Mouse (Mus musculus) left cerebral cortex, postnatal 36 days (tissue): Measurements from ENCODE around the gene Cers5. TPM values are rescaled to one million over a fixed set of nuclear protein-coding genes. Genes with fewer than 3 reads are reported as not detected.
"Not testable (repeated sequence)": the region's sequence is repeated elsewhere in the genome, so short reads cannot be mapped to it uniquely, and the experiment has no call there.

Source experiments
- DNase-seq, 2 experiments: peaks; one replicate each; pipeline ENCODE4 v3.0.0; 2021 to 2022; ENCODE audit warnings: low spot score in 2 of 2, mixed read lengths in 1 of 2
- intact Hi-C: fragments of 180-260 bp; cut with DNase I; formaldehyde crosslinking; loops from one replicate; pipeline ENCODE4 v1.15.1; 2025
- total RNA-seq, 2 experiments: library from RNA; stranded (reverse); gene quantifications; 2 replicates each; pipeline ENCODE4 v1.2.3; 2021

Gene Cers5
- total RNA-seq, 2 experiments from 2014 or later, result 32.3 to 42.2 TPM

DNA sequence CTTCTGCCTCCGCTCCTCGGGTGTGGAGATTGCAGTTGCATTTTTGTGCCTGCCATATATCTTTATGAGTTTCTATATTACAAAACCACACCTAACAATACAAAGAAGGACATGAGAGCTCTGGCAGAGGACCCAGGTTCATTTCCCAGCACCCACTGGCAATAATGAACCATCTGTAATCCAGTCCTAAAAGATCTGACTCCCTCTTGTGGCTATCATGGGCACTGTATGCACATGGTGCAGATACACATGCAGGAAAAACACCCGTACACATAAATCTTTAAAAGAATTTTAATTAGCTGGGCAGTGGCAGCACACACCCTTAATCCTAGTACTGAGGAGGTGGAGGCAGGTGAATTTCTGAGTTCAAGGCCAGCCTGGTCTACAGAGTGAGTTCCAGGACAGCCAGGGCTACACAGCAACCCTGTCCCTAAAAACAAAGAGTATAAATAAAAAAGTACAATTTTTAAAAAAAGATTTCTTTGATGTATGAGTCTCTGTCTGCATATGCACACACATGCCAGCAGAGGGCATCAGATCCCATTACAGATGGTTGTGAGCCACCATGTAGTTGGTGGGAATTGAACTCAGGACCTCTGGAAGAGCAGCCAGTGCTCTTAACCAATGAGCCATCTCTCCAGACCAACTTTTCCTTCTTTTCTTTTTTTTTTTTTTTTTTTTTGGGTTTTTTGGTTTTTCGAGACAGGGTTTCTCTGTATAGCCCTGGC lies 43.5 kb downstream of the Cers5 start:
- intact Hi-C loops, result loop anchor here (5.0 kb wide), 2 partner anchors 43 to 173 kb away; partner anchors contain the start of gene Cers5
- DNase-seq, result no peak

DNA sequence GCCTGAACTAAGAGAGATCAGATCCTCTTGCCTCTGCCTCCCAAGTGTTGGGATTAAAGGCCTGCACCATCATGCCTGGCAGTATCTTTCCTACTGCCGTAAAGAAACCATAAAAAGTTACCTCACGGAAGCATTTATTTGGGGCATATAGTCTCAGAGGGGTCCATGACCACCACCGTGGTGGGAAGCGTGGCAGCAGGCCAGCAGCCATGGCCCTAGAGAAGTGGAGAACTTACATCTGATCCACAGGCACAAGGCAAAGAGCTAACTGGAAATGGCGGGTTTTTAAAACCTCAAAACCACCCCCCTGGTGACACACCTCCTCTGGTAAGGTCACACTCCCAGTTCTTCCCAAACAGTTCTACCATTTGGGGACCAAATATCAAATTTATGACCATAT lies 44.5 kb downstream of the Cers5 start:
- DNase-seq, result no peak
- intact Hi-C loops, result loop anchor here (5.0 kb wide), 2 partner anchors 44 to 174 kb away; partner anchors contain the start of gene Cers5

DNA sequence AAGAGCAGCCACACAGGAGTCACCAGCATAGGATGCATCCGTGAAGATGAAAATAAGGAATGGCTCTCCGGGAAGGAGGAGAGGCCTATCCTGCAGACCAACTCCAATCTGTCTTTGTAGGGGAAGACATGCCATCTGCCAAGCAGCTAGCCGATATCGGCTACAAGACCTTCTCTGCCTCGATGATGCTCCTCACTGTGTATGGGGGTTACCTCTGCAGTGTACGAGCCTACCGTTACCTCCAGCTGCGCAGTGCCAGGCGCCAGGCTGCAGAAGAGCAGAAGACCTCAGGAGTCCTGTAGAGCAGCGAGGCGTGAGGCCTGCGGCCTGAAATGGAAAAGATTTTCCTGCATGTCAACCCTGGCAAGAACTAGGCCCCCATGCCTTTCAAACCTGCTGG lies 45.2 kb downstream of the Cers5 start:
- intact Hi-C loops, result loop anchor here (5.0 kb wide), 2 partner anchors 45 to 175 kb away; partner anchors contain the start of gene Cers5
- DNase-seq, result no peak

DNA sequence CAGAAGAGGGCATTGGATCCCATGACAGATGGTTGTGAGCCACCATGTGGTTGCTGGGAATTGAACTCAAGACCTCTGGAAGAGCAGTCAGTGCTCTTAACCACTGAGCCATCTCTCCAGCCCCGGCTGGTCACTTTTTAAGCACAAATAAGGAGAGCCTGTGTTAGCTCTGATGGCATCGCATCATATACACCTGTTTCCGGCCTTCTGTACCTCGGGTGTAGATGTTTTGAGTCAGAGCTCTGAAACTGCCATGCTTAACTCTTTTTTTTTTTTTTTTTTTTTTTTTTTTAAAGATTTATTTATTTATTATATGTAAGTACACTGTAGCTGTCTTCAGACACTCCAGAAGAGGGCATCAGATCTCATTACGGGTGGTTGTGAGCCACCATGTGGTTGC lies 45.6 kb downstream of the Cers5 start:
- DNase-seq, result not testable (repeated sequence)
- intact Hi-C loops, result loop anchor here (5.0 kb wide), 2 partner anchors 45 to 175 kb away; partner anchors contain the start of gene Cers5

DNA sequence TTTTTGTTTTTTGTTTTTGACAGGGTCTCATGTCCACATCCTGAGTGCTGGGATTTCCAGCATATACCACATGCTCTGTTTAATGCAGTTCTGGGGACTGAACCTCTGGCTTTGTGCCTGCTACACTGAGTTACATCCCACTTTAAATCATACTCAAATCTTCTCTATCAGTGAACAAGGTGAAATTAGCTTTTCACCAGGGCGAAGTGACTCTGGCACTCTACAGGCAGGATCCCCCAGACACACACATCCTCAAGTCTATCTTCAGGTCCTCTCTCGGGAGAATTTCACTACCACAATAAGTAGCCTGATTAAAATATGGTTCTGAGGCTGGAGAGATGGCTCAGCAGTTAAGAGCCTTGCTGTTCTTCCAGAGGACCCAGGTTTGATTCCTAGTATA lies 46.1 kb downstream of the Cers5 start:
- DNase-seq, result no peak
- intact Hi-C loops, result loop anchor here (5.0 kb wide), 2 partner anchors 46 to 176 kb away; partner anchors contain the start of gene Cers5

DNA sequence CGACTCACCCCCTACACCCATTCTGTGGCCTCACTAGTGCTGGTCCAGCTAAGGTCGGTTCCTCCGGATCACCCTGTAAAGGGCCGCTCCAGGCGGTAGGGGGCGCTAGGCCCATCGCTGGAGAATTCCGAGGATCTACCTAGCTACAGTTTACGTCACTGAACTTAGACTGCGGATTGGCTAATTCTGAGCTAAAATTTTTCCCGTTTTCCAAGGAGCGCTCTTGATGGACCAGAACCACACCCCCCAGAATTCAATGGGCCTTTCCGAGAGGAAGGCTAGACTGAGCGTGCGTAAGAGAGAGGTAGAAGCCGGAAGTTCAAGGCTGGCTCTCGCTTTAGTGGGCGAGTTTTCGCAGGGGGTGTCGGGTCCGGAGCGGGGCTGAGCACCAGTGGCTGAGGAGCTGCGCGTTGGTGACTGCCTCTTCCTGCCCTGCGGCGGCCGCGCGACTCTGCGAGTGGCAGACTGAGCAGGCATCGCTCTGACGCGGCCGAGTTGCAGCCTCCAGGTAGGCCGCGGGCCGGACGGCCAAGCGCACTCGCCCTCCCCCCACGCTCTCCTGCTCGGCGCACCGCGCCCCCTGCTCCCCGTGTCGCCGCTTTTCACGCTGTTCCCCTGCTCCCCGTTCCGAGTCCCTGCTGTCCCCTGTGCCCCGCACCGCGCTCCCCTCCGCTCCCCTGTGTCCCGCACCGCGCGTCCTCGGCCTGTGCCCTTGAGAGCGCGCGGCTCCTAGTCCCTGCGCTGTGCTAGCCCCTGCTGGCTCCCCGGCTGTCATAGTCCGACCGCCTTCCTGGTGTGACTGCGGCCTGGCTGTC lies 47.1 kb downstream of the Cers5 start, which contains the start of gene Cox14:
Cox14 (plus strand) TSS at position 278 of the 815 bp plus-strand sequence.
- intact Hi-C loops, result loop anchor here (5.0 kb wide), 2 partner anchors 47 to 177 kb away; partner anchors contain the start of gene Cers5
- peak; percentile 93 to 95 for DNase-seq

DNA sequence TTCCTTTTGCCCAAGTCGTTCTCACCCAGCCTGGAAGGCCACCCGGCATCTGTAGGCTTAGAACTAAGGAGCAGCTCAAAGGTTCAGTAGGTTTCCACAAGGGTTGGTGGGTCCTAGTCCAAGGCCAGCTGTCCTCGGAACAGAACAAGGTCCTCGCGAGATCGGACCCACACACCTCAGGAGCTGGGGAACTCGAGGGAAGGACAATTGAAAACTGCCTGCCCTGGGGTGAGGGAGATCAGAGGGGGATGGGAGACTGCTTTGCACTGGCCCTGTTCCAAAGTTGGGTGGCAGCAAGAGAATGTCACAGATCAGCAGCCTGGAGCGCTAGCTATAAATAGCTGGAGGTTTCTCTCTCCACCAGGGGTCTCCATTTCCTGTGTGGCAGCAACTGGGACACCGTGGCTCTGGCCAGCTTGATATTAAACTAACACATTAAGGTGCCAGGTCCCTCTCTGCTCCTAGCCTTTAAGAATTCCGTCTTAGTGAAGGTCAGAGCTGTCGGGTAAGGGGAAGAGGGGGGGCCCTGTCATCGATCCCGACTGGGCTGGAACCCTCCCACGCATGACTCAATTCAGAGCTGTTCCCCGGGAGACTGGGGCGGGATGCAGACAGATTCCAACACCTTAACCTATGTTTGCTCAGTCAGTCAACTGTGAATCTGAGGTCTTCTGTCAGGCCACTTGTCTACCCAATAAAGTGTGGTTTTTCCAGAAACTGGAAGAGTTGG lies 48.2 kb downstream of the Cers5 start:
- DNase-seq, result peak; percentile 67 to 73
- intact Hi-C loops, result loop anchor here (5.0 kb wide), 2 partner anchors 48 to 178 kb away; partner anchors contain the start of gene Cers5

DNA sequence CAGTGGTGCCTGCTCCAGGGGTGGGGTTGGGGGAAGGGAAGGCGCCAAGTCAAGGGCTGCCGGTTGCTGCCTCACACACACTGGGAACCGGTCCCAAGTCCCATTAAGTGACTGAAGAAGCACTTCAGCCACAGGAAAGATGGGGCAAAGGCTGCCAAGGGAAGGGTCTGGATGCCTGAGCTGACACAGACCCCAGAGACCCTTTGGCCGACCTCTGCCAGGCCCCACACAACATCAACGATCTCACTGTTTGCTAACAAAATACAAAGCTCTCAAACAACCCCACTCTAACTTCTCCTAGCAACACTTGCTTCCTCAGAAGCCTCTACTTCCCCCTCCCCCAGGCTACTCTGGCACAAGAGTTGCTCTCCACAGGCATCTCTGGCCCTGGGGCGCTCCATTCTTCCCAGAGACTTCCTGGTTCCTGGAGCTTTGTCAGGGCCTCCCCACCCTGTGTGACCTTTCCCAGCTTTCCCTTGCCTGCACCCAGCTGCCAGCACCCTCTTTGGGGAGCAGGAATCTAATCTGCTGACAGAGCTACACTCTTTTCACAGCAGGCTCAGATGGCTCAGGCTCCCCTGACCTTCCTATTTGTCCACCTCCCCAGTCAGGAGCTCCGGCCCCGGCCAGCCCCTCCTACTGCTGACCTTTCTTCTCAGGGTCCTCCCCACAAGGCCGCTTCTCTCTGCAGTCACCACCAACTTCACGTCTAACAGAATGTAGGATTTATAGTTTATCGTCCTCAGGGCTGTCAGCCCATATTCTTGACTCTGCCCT lies 49.0 kb downstream of the Cers5 start:
- peak in 1 of 2 experiments; percentile 50 for DNase-seq
- intact Hi-C loops, result no loop called here

DNA sequence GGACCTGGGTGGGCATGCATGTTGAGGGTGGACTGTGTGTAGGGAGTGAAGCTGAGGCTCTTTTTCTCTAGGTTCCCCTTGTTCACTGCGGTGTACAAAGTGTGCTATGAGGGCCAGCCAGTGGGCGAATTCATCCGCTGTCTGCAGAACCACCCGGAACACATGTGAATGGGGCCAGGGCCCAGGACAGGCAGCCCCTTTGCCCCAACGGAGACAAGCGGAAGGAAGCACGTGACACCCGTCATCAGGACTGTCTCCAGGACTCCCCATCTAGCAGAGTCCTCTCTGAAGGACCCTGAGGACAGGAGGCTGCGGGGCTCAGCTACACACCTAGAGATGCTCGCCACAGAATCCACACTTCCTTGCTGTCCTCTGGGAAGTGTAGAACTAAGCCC lies 49.6 kb downstream of the Cers5 start:
- intact Hi-C loops, result no loop called here
- DNase-seq, result no peak

DNA sequence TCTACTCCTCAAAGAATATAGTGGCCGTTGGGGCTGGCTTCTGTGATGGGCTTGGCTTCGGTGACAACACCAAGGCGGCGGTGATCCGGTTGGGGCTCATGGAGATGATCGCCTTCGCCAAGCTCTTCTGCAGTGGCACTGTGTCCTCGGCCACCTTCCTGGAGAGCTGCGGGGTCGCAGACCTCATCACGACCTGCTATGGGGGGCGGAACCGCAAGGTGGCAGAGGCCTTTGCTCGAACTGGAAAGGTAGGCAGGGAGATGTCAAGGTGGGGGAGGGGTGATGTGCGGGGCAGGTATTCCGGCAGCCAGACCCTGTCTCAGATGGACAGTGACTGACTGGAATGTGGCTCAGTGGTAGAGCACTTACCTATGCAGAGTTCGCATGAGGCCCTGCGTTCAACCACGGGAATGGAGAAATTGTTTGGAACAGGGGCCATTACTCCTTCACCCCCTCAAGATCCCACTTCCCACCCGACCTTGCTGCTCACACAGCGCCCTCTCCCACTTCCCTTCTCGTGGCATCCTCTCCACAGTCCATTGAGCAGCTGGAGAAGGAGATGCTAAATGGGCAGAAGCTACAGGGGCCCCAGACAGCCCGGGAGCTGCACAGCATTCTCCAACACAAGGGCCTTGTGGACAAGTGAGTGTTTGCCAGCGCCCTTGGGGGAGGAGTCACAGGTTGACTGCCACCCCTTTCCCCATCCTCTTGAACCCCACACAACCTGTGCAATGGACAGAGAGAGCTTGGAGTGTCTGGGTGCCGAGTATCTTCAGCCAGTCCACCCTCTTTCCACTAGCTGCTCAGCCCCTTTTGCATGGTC lies 50.6 kb downstream of the Cers5 start:
- DNase-seq, result no peak
- intact Hi-C loops, result no loop called here

DNA sequence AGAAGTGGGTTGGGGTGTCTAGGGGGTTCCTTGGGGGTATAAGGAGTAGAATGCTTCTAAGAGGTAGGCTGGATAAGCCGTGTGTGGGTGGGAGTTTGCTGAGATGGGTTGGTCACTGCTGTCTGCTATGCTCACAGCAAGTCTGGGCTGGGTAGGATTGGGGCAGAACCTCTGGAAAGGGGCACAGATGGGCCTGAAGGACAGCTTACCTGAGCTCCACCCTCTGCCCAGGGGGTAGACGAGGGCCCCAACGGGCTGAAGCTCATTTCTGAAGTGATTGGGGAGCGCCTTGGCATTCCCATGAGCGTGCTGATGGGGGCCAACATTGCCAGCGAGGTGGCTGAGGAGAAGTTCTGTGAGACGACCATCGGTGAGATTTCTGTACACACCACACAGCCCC lies 52.8 kb downstream of the Cers5 start:
- intact Hi-C loops, result no loop called here
- no peak for DNase-seq

DNA sequence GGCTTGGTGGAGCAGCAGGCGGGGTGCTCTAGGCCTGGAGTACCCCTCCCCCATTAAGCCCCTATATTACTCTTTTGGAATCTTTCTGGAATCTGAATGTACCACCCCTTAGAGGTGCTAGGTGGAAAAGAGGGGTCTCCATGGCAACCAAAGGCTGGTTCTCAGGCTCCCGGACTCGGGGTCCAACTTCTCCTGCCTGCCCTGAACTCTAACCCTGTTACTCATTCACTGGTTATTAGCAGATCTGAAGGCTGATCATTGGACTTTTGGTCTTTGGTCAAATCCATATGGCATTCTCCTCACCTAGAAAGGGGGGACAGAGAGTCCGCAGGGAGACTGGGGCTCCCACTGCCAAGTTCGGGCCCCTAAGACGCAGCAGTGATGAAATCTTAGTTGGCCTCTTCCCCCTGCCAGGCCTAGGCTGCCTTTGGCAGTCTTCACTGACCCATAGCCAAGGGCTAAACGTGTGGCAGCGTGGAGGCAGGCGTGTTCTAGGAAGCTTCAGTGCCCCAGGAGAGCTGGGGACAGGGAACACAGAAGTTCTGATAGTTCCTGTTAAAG lies 54.1 kb downstream of the Cers5 start:
- intact Hi-C loops, result no loop called here
- DNase-seq, result no peak

DNA sequence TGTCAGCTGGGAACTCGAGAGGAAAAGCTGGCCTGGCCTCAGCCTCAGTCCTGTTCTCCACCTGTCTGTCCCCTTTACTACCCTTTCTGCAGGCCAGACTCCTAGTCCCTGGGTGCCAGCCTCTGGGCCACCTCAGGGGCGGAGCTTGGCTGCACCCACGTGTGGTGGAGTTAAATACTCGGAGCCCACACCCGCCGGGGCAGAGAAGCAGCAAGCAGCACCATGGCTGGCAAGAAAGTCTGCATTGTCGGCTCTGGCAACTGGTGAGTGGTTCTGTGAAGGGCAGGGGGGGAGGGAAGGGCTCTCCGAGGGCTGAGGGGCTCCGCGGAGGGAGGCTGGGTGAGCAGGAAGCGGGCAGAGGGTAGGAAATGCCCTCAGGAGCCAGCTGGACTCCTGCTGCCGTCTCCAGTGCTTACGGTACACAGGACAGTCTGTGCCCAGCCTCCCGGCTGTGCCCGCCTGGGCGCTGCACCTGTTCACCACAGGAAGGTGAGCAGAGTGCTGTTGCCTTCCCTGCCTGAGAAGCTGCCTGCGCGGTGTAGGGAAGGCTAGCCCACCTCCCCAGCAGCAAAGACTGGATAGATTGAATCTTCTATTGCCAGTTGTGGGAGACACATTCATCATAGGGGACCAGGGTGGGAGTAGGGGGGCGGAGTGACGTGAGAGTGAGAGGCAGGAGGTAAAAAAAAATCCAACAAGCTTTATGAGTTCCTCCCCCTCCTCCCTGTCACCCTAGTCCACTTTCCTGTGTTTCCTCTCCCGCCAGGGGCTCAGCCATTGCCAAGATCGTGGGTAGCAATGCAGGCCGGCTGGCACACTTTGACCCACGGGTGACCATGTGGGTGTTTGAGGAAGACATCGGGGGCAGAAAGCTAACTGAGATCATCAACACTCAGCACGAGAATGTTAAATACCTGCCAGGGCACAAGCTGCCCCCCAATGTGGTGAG lies 55.0 kb downstream of the Cers5 start, which contains the start of gene Gpd1:
Gpd1 (plus strand) TSS at position 130 of the 949 bp plus-strand sequence.
- intact Hi-C loops, result loop anchor here (2.0 kb wide), 1 partner anchor 15 kb away; the partner anchor contains the start of gene Smarcd1
- peak; percentile 73 to 75 for DNase-seq

DNA sequence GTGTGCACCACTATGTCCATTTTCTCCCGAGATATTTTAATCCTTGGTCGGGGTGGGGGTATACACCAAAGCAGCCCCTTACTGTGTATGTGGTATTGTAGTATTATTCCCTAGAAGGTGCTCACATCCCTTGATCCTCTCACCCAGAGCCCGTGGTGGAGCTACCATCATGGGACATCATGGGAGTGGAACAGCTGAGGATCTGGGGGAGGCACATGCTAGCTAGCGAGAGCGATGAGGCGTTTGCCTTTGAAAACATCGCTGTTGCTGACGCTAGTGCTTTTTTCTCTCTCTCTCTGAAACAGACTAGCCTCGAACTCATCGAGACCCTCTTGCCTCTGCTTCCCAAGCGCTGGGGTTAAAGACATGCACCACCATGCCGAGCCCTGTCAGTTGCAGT lies 55.9 kb downstream of the Cers5 start:
- intact Hi-C loops, result loop anchor here (2.0 kb wide), 1 partner anchor 14 kb away; the partner anchor contains the start of gene Smarcd1

DNA sequence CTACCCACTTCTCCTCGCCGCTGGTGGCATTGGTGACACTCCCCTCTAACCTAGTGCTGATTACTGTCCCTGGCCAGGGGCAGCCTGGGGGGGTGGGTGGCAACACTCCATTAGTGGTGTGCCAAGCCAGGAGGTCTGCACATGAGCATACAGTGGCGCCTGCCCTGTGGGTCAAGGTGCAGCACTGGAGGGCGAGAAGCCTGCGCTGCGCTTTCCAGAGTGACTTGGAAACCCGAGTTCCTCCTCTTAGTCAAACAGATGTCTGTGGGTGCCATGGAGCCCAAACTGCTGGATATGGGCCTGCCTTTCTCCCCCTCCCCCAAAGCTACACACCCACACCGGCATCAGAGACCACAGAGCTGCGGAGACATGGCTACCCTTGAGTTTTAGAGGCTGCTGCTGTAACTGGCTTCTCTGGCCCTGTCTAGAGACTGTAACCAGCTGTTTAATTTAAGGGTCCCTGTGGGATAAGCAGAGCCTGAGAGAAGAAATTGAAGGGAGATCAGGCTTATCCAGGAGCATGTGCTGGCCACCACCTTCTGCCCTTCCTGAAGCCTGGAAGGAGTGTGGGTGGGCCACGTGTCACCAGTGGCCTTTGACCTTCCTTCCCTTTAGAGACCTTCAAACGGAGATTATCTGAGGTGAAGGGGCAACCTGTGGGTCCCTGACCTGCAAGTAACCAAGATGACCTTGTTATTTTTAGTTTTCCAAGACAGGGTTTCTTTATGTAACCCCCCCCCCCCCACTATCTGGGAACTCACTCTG lies 56.5 kb downstream of the Cers5 start:
- intact Hi-C loops, result loop anchor here (2.0 kb wide), 1 partner anchor 13 kb away; the partner anchor contains the start of gene Smarcd1
- DNase-seq, result peak in 1 of 2 experiments; percentile 53

More for the DNA sequence above, 55.9 kb downstream of the Cers5 start:
- DNase-seq, result peak in 1 of 2 experiments; percentile 53
